Mouse (Mus musculus): ENCODE data around the gene Pbx2. TPM values are rescaled to one million over a fixed set of nuclear protein-coding genes. Genes with fewer than 3 reads are reported as not detected.

The Pbx2 gene
- total RNA-seq, 4 experiments from 2014 or later: 9.1 to 15.4 (median 13.8) TPM

DNA sequence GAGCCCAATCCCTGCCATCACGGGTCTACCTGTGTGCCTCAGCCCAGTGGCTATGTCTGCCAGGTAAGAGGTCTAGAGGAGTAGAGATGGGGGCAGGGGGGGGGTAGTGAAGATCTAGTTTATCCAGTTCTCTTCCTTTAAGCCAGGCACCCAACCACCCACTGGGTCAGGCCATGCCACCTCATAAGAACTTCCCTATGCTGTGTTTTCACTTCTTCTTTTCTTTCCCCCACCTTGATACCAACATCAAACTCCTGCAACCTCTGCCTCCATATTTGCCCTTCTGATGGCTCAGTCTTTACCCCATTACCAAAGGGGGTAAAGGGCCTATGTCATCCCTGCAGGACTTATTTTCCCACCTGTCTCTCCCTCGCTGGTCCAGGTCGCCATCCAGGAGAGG lies 13.0 kb upstream of the Pbx2 start:
- DNase-seq (ENCODE audit: low spot score in 2 of 2): no peak

DNA sequence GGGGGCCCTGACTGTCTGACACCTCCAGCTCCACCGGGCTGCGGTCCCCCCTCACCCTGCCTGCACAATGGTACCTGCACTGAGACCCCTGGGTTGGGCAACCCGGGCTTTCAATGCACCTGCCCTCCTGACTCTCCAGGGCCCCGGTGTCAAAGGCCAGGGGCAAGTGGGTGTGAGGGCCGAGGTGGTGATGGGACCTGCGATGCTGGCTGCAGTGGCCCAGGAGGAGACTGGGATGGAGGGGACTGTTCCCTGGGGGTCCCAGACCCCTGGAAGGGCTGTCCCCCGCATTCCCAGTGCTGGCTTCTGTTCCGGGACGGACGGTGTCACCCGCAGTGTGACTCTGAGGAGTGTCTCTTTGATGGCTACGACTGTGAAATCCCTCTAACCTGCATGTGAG lies 8.5 kb upstream of the Pbx2 start:
- DNase-seq (ENCODE audit: low spot score in 2 of 2): no peak

DNA sequence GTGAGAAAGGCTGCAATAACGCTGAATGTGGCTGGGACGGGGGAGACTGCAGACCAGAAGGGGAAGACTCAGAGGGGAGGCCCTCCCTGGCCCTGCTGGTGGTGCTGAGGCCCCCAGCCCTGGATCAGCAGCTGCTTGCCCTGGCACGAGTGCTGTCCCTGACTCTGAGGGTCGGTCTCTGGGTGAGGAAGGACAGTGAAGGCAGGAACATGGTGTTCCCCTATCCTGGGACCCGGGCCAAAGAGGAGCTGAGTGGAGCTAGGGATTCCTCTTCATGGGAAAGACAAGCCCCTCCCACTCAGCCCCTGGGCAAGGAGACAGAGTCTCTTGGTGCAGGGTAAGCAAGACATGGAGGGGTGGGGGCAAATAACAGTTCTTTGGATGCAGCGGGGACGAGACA lies 7.7 kb upstream of the Pbx2 start:
- no peak for DNase-seq (ENCODE audit: low spot score in 2 of 2)

DNA sequence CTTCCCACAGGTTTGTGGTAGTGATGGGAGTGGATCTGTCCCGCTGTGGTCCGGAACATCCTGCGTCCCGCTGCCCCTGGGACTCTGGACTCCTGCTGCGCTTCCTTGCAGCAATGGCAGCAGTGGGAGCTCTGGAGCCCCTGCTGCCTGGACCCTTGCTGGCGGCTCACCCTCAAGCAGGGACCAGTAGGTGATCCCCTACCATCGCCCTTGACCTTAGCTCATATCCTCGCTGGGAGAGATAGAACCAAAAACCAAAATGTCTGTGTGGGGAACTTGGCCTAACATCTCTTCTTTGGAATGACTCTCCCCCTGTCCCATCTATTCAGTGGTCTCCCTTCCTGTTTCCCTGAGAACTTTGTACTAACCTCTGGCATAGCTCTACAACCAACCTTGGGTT lies 7.2 kb upstream of the Pbx2 start:
- DNase-seq (ENCODE audit: low spot score in 2 of 2): no peak

GRCm38 (mm10) chr17:34585121-34585520 lies 5.9 kb upstream of the Pbx2 start:
- DNase-seq (ENCODE audit: low spot score in 2 of 2): no peak

GRCm38 (mm10) chr17:34585877-34586771 lies 4.9 kb upstream of the Pbx2 start:
- DNase-seq (ENCODE audit: low spot score in 2 of 2): no peak

- peak; percentile 43 to 63 for DNase-seq (ENCODE audit: low spot score in 2 of 2)
Observed at GRCm38 (mm10) chr17:34586796-34587422, 4.2 kb upstream of the Pbx2 start.

DNA sequence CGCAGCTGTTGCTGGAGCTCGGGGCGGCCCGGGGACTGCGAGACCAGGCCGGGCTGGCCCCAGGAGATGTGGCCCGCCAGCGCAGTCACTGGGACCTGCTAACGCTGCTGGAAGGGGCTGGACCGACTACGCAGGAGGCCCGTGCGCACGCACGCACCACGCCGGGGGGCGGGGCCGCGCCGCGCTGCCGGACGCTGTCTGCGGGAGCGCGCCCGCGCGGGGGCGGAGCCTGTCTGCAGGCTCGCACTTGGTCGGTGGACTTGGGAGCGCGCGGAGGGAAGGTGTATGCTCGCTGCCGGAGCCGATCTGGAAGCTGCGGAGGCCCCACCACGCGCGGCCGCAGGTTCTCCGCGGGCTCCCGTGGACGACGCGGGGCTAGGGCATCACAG lies 3.6 kb upstream of the Pbx2 start:
- DNase-seq (ENCODE audit: low spot score in 2 of 2): peak; percentile 98

GRCm38 (mm10) chr17:34587814-34588213 lies 3.3 kb upstream of the Pbx2 start:
- DNase-seq (ENCODE audit: low spot score in 2 of 2): no peak

GRCm38 (mm10) chr17:34588767-34589166 lies 2.3 kb upstream of the Pbx2 start:
- no peak for DNase-seq (ENCODE audit: low spot score in 2 of 2)

DNA sequence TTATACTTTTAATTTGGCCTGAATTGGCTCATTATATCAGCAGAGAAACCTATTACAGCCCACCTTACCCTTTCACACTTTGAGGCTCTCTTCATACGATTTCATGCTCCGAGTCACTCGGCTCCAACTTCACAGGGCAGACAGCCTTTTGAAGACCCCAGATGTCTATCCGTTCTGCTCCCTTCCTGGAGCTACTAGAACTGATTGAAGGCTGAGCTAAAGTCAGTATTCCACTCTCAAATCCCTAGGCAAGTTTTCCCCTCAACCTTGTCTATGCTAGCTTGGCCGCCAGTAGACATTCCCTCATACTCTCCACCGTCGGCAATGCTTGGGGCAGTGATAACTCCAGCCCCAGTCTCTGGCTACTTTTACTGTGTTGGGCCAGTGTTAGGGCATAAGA lies 1.9 kb upstream of the Pbx2 start:
- DNase-seq (ENCODE audit: low spot score in 2 of 2): no peak

GRCm38 (mm10) chr17:34589681-34590101 lies 1.4 kb upstream of the Pbx2 start, which contains the start of gene Gpsm3:
Gene Gpsm3, plus strand, starts transcription at chr17:34589806.
- peak; percentile 54 to 67 for DNase-seq (ENCODE audit: low spot score in 2 of 2)

GRCm38 (mm10) chr17:34590154-34590987 lies 695 bp upstream of the Pbx2 start:
- DNase-seq (ENCODE audit: low spot score in 2 of 2): no peak

DNA sequence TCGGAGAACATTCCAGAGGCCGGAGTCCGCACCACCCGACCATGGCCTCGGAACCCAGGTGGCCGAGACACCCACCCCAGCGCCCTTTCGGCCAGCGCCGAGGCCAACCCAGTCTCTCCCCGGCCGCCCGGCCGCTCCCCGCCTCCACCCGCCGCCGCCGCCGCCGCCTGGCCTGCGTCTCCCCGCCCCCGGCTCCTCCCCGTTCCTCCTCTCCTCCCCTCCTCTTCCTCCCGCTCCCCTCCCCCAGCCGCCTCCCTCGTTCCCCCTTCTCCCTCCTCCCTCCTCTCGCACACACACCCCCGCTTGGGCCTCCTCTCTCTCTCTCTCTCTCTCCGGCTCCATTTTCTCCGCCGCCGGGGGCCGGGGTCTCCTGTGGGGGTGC lies 919 bp downstream of the Pbx2 start:
- DNase-seq (ENCODE audit: low spot score in 2 of 2): peak; percentile 70 to 78

- DNase-seq (ENCODE audit: low spot score in 2 of 2): no peak
Observed at GRCm38 (mm10) chr17:34592581-34593549, 1.8 kb downstream of the Pbx2 start.

- DNase-seq (ENCODE audit: low spot score in 2 of 2): no peak
Observed at GRCm38 (mm10) chr17:34593752-34594525, 2.9 kb downstream of the Pbx2 start.

- DNase-seq (ENCODE audit: low spot score in 2 of 2): no peak
Observed at GRCm38 (mm10) chr17:34596098-34596497, 5.0 kb downstream of the Pbx2 start.

DNA sequence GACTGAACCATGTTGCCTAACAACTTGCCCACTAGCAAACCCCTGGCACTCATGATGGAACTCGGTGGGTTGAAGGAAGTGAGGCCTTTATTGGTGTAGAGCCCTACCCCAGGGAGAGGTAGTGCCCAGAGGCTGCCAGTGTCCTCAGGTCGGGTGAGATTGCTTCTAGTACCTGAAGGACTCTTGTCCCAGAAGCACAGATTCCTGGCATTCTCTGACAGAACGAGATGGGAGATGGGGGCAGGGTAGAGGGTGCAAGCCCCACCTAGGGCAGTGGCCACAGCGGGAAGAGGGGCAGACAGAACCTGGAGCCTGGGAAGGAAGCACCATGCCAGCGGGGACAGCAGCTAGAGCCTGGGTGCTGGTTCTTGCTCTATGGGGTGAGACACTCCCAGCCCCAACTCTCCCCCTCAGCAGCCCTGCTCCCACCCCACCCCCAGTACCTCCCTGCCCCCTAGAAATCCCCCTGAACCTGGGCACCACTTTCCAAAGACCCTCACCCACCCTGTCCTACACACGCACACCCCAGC lies 6.6 kb downstream of the Pbx2 start, which contains the start of gene Ager:
Gene Ager (plus strand): TSS at position 297 of the 530 bp plus-strand sequence.
- no peak for DNase-seq (ENCODE audit: low spot score in 2 of 2)

DNA sequence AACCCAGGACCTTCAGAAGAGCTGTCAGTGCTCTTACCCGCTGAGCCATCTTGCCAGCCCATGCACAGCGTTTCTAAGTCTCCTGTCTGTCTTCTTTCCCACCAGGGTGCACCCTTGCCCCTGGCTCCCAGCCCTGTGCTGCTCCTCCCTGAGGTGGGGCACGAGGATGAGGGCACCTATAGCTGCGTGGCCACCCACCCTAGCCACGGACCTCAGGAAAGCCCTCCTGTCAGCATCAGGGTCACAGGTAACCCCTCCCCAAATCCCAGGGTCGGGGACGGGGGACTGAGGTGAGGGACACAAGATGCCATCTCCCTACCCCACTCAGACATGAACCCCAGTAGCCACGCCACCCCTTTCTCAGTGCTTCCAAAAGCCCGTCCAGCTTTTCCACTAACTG lies 8.8 kb downstream of the Pbx2 start:
- no peak for DNase-seq (ENCODE audit: low spot score in 2 of 2)

- DNase-seq (ENCODE audit: low spot score in 2 of 2): no peak
Observed at GRCm38 (mm10) chr17:34601796-34602195, 10.7 kb downstream of the Pbx2 start.

All from gastrocnemius, adult 8-10 months (tissue).